Mouse (Mus musculus): ENCODE measurements at regions not wholly inside any gene's neighbourhood (a gene's known extent, or its start where the extent isn't known, plus 50 kb on each side); places are given as distances from the start of the nearest gene placed in this dataset.
A peak's percentile ranks its signal among the peaks of the same experiment; 100 is the strongest.

DNA sequence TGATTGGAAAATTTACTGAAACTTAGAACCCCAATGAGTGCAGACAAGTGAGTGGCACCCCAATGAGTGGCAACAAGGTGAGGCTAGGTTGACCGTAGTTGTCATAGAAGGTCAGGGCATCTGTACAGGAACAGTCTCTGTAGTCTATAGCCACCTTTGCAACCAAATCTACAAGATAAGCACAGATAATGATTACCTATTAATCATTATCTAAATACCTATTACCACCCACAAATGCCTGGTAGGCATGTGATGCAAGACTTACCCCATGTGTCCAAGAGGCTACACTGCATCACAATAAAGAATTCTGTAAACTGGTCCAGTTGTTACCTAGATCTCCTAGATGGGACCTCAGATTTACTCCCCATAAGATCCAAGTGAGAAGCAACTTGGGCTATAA is 778.7 kb downstream of the Cntnap5b start:
- DNase-seq = no peak

DNA sequence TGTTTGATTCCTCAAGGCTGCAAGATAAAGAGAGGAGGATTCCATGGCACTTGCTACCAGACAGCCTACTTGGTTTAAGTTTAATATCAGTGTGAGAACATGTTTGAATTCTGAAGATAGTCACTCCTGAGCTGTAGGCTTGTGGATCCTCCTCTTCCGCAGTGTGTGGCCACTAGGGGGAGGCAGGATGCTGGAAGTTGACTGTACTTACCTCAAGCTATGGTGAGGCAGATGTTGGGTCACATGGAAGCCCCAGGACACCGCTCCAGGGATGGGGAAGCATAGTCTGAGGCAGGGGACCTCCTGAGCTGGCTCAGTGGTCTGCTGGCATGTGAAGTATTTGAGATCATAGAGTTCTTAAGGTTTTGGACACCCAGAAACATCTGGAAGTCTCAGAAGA is 784.4 kb downstream of the Cntnap5b start:
- DNase-seq = peak; percentile 53

Measured in adrenal gland, postnatal 10 days (tissue).